Mouse (Mus musculus) bone marrow macrophage, adult 2 months (primary cell): Measurements from ENCODE around the gene Lrp1. TPM values are rescaled to one million over a fixed set of nuclear protein-coding genes. Genes with fewer than 3 reads are reported as not detected.
"Not testable (repeated sequence)": the region's sequence is repeated elsewhere in the genome, so short reads cannot be mapped to it uniquely, and the experiment has no call there.

ENCODE experiments used
- H3K27ac ChIP-seq: 2 replicates; pipeline ENCODE4 v1.5.1; 2012; ENCODE audit warnings: low read depth, low read length; ENCODE audit not compliant: insufficient read depth
- H3K4me1 ChIP-seq: 2 replicates; pipeline ENCODE4 v1.6.1; 2012; ENCODE audit warnings: low read length; ENCODE audit not compliant: control insufficient read depth, insufficient read depth
- H3K4me3 ChIP-seq: 2 replicates; pipeline ENCODE4 v1.5.1; 2012; ENCODE audit warnings: mild to moderate bottlenecking, low read length, moderate library complexity; ENCODE audit not compliant: insufficient read depth
- CTCF ChIP-seq: IDR thresholded peaks from 2 replicates; pipeline ENCODE4 v1.5.1; 2012; ENCODE audit warnings: low read depth, mild to moderate bottlenecking, low read length, moderate library complexity
- POLR2A ChIP-seq: IDR thresholded peaks from 2 replicates; pipeline ENCODE4 v1.6.1; 2012; ENCODE audit warnings: mild to moderate bottlenecking, low read depth, low read length, borderline replicate concordance
- polyA plus RNA-seq: library from polyadenylated mRNA; stranded (reverse); fragments of >200 nt; gene quantifications from 2 replicates; pipeline ENCODE4 v1.2.4, GENCODE M21; 2012; ENCODE audit not compliant: missing spikeins, insufficient read depth, insufficient read length

Lrp1 gene
- polyA plus RNA-seq, 1 experiment, result 418 TPM

GRCm38 (mm10) chr10:127664166-127664565 is 43.2 kb upstream of the Lrp1 start:
- TF ChIP-seq POLR2A (no peak), CTCF (no peak)
- Histone ChIP-seq H3K27ac (no peak overlapping the region), H3K4me3 (no peak overlapping the region), H3K4me1 (peaks cover 21% of the 10 kb centered on the region)

GRCm38 (mm10) chr10:127663590-127663989 is 42.6 kb upstream of the Lrp1 start:
- no peak overlapping the region for H3K4me3 ChIP-seq
- no peak for TF ChIP-seq POLR2A
- TF ChIP-seq CTCF, result no peak
- H3K4me1 ChIP-seq, result peaks cover 18% of the 10 kb centered on the region
- H3K27ac ChIP-seq, result no peak overlapping the region

DNA sequence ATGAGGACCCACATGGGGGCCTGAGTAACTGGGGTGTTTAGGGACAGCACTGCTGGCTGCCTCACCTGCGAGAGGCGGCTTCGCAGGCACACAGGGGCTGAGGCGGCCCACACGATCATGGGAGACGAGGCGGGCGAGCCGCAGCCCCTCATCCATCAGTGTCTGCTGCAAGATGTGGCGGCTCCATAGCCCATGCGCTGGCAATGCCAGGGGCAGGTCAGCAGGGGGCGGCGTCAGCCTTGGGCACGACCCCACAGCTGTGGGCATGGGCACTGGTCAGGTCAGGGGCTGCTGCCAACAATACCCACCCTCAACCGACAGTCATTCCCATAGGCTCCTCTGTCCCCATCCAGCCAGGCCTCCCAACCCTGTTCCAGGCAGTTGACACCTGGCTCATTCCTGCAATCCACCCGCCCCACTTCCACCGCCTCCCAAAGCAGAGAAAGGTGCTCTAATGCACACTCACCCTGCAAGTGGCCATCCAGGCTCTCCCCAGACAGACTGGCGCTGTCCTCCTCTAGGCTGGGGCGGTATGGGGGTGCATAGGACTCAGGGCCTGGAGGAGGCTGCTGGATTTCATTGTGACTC is 41.8 kb upstream of the Lrp1 start:
- Histone ChIP-seq H3K27ac (peak overlapping the region; percentile 80), H3K4me1 (peaks cover 18% of the 10 kb centered on the region), H3K4me3 (peak overlapping the region; percentile 21; the same call in 1 of the 2 replicates)
- no peak; the same call in 1 of the 2 replicates for TF ChIP-seq CTCF
- no peak for TF ChIP-seq POLR2A

DNA sequence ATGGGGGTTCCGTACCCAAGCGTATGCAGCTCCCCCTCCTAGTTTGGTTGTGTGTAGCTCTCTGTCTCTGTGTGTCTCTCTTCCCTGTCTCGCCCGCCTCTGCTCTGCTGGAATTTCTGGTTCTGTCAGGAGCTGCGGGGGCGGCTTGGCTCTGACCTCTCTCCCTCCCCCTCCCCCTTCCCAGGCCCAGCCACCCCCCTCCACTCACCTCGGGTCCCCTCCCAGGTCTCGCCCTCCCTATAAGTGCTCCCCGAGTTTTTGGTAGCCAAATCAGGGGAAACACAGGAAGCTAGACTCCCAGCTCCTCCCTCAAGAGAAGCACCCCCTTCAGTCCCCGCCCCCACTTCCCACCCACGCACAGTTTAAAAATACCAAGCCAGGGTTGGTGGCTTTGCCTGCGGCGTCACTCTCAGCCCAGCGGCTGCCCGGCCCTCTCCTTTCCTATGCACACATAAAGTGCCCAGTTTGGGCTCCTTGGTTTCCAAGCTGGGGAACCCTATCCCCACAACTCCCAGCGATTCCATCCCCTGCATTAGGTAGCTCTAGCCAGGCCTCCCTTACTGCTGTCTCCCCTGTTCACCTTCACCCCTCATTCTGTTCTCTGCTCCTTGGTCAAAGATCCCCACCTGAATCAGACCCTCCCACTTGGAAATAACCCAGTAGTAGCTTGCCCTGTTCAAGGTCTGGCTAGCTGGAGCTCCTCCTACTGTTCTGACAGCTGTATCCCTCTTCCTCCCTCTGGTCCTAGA is 41.1 kb upstream of the Lrp1 start:
- TF ChIP-seq CTCF (no peak), POLR2A (no peak)
- Histone ChIP-seq H3K4me3 (peak overlapping the region; percentile 28), H3K27ac (peak overlapping the region; percentile 80), H3K4me1 (peaks cover 18% of the 10 kb centered on the region)

- Histone ChIP-seq H3K4me3 (peak overlapping the region; percentile 28), H3K27ac (peak overlapping the region; percentile 56), H3K4me1 (peaks cover 18% of the 10 kb centered on the region)
- TF ChIP-seq POLR2A (no peak), CTCF (no peak)
Measured at GRCm38 (mm10) chr10:127661291-127661914, 40.5 kb upstream of the Lrp1 start.

- no peak for TF ChIP-seq POLR2A
- no peak for TF ChIP-seq CTCF
- Histone ChIP-seq H3K4me1 (peaks cover 15% of the 10 kb centered on the region), H3K4me3 (no peak overlapping the region), H3K27ac (no peak overlapping the region)
Measured at GRCm38 (mm10) chr10:127659551-127659950, 38.6 kb upstream of the Lrp1 start.

DNA sequence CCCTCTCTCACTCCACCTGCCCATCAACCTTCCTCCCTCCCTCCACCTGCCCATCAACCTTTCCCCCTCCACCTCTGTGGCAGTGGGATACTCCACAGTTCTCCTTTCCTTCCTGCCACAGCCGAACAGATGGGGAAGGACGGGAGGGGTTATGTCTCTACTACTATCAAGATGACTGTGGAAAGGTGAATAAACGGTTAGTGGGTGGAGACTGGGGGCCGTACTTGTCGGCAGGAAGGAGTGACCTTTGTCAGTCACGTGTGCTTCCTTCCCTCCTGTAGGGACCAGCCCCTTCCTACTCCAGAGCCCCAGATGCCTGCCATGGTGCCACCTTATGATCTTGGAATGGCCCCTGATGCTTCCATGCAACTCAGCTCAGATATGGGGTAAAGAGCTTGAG is 37.1 kb upstream of the Lrp1 start:
- Histone ChIP-seq H3K4me1 (peaks cover 14% of the 10 kb centered on the region), H3K4me3 (no peak overlapping the region)
- no peak for TF ChIP-seq CTCF
- no peak for TF ChIP-seq POLR2A

DNA sequence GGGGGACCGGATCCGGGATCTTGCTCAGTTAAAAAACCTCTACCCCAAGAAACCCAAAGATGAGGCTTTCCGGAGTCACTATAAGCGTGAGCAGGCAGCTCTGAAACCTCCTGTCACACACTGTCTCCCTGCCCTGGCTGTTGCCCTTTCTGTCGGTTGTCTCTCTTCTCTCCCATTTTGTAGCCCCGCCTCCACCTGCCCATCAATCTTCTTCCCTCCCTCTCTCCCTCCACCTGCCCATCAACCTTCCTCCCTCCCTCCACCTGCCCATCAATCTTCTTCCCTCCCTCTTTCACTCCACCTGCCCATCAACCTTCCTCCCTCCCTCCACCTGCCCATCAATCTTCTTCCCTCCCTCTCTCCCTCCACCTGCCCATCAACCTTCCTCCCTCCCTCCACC is 36.7 kb upstream of the Lrp1 start:
- H3K4me3 ChIP-seq, H3K27ac ChIP-seq, H3K4me1 ChIP-seq: not testable (repeated sequence)

More for the DNA sequence above, 37.1 kb upstream of the Lrp1 start:
- H3K27ac ChIP-seq, result no peak overlapping the region

GRCm38 (mm10) chr10:127654970-127655579 is 34.1 kb upstream of the Lrp1 start:
- no peak overlapping the region for H3K27ac ChIP-seq
- H3K4me1 ChIP-seq, result peaks cover 5% of the 10 kb centered on the region
- TF ChIP-seq CTCF, result no peak
- TF ChIP-seq POLR2A, result no peak
- H3K4me3 ChIP-seq, result no peak overlapping the region

- no peak for TF ChIP-seq POLR2A
Measured at GRCm38 (mm10) chr10:127652906-127653638, 32.1 kb upstream of the Lrp1 start.

More at GRCm38 (mm10) chr10:127652906-127653638, 32.1 kb upstream of the Lrp1 start:
- H3K27ac ChIP-seq, result no peak overlapping the region
- H3K4me3 ChIP-seq, result no peak overlapping the region
- peaks cover 14% of the 10 kb centered on the region for H3K4me1 ChIP-seq
